Mouse (Mus musculus) kidney, adult 11 months (tissue): ENCODE results near the gene Micu1.

ENCODE experiments used
- DNase-seq: peaks from one replicate; pipeline ENCODE4 v3.0.0; 2022

Micu1 gene

GRCm38 (mm10) chr10:59724634-59725033 lies 22.4 kb downstream of the Micu1 start:
- peak; percentile 12 for DNase-seq

- no peak for DNase-seq
Measured at GRCm38 (mm10) chr10:59727251-59727650, 25.0 kb downstream of the Micu1 start.

GRCm38 (mm10) chr10:59729261-59729660 lies 27.0 kb downstream of the Micu1 start:
- DNase-seq, result no peak

- no peak for DNase-seq
Measured at GRCm38 (mm10) chr10:59729842-59730241, 27.6 kb downstream of the Micu1 start.

- DNase-seq, result no peak
Measured at GRCm38 (mm10) chr10:59736027-59736598, 33.8 kb downstream of the Micu1 start.

GRCm38 (mm10) chr10:59741448-59741847 lies 39.2 kb downstream of the Micu1 start:
- no peak for DNase-seq

GRCm38 (mm10) chr10:59743397-59743796 lies 41.1 kb downstream of the Micu1 start:
- no peak for DNase-seq

GRCm38 (mm10) chr10:59743969-59744368 lies 41.7 kb downstream of the Micu1 start:
- no peak for DNase-seq

GRCm38 (mm10) chr10:59747334-59747733 lies 45.1 kb downstream of the Micu1 start:
- no peak for DNase-seq

GRCm38 (mm10) chr10:59748699-59749200 lies 46.5 kb downstream of the Micu1 start:
- DNase-seq, result no peak

- no peak for DNase-seq
Measured at GRCm38 (mm10) chr10:59753538-59754069, 51.3 kb downstream of the Micu1 start.

- no peak for DNase-seq
Measured at GRCm38 (mm10) chr10:59754104-59754503, 51.8 kb downstream of the Micu1 start.

GRCm38 (mm10) chr10:59754901-59755300 lies 52.6 kb downstream of the Micu1 start:
- DNase-seq, result no peak

GRCm38 (mm10) chr10:59755681-59756080 lies 53.4 kb downstream of the Micu1 start:
- no peak for DNase-seq

- no peak for DNase-seq
Measured at GRCm38 (mm10) chr10:59756090-59756489, 53.8 kb downstream of the Micu1 start.

GRCm38 (mm10) chr10:59756570-59756969 lies 54.3 kb downstream of the Micu1 start:
- DNase-seq, result no peak

- no peak for DNase-seq
Measured at GRCm38 (mm10) chr10:59764781-59765180, 62.5 kb downstream of the Micu1 start.

- peak; percentile 57 for DNase-seq
Measured at GRCm38 (mm10) chr10:59768369-59769079, 66.2 kb downstream of the Micu1 start.

- DNase-seq, result no peak
Measured at GRCm38 (mm10) chr10:59771375-59772048, 69.2 kb downstream of the Micu1 start.

- DNase-seq, result no peak
Measured at GRCm38 (mm10) chr10:59772049-59772397, 69.7 kb downstream of the Micu1 start.

- DNase-seq, result no peak
Measured at GRCm38 (mm10) chr10:59773441-59774140, 71.3 kb downstream of the Micu1 start.

- no peak for DNase-seq
Measured at GRCm38 (mm10) chr10:59774141-59774534, 71.9 kb downstream of the Micu1 start.

- no peak for DNase-seq
Measured at GRCm38 (mm10) chr10:59777246-59777645, 75.0 kb downstream of the Micu1 start.
